Comparison of ENCODE assay signal across 14 mouse cellular contexts in the genomic region with DNA sequence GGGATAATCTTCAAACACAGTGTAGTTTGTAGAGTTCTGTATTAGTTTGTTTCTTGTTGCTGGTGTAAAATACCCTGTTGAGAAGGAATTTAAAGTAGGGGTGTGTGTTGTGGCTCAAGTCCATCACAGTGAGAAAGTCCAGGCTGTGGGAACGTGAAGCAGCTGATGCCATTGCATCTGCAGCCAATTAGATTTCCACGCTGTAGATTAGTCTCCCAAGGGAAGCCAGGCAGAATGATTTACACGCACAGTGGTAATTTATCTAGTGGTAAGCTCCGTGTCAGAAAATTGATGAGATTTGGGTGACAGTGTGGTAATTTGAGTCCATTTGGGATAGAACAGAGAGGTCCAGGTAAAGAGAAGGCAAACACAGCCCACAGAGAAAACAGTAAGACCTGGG.
DNase-seq lines count a peak whose midpoint lies in the region; ATAC-seq and TF ChIP-seq lines count a peak whose summit lies in the region.
"Had no signal": no experiment of that assay in that cellular context is flagged by ENCODE, and none has a peak within 500 bp of the region (broad histone marks: within the 10 kb centered on the region; RNA-seq: fewer than 3 reads in every experiment).

No protein-coding gene starts in this region.

- TF ChIP-seq CTCF in heart, adult 2 months (IDR thresholded peaks at IDR 0.05) = no peak

- no peak for ATAC-seq in heart, embryonic 14.5 days (ENCODE audit: insufficient number of reproducible peaks, insufficient read depth, low FRiP score, low read depth)
- ATAC-seq: intestine, embryonic 16.5 days had no signal

- H3K36me3 ChIP-seq in heart, embryonic 14.5 days (ENCODE audit: control insufficient read depth, insufficient read depth, low read length) = no peaks in the 10 kb centered on the region
- H3K36me3 ChIP-seq in heart, adult 2 months (ENCODE audit: control insufficient read depth, insufficient read depth, low read length) = peaks cover 6% of the 10 kb centered on the region; the same call in 1 of the 2 replicates
- H3K36me3 ChIP-seq: liver, embryonic 13.5 days had no signal

- H3K4me3 ChIP-seq in heart, embryonic 14.5 days (ENCODE audit: control insufficient read depth in 1 of 2, insufficient read depth in 1 of 2, low read depth in 1 of 2, low read length in 2 of 2) = no peak overlapping the region
- no peak overlapping the region for H3K4me3 ChIP-seq in heart, adult 2 months
- H3K4me3 ChIP-seq: liver, embryonic 13.5 days had no signal

- H3K79me2 ChIP-seq in heart, adult 2 months (replicated peaks; ENCODE audit: control insufficient read depth, insufficient read depth, low read length) = no peaks in the 10 kb centered on the region

- TF ChIP-seq POLR2A in heart, adult 2 months (IDR thresholded peaks at IDR 0.05; ENCODE audit: insufficient read depth, low read depth, low read length) = no peak

- H3K4me1 ChIP-seq in heart, embryonic 14.5 days (ENCODE audit: control insufficient read depth in 2 of 2, insufficient read depth in 2 of 2, low read length in 2 of 2) = peaks cover 10 to 34% of the 10 kb centered on the region in 2 experiments
- peaks cover 5% of the 10 kb centered on the region for H3K4me1 ChIP-seq in heart, adult 2 months (ENCODE audit: control insufficient read depth, insufficient read depth, low read length)

- no peak overlapping the region for H3K4me2 ChIP-seq in heart, embryonic 14.5 days (ENCODE audit: low read length)
- H3K4me2 ChIP-seq: liver, embryonic 13.5 days had no signal

- 27% methylated on average over 4 of the region's 4 CpGs for WGBS in heart, embryonic 14.5 days
- 36% methylated on average over 4 of the region's 4 CpGs for WGBS in heart, adult 2 months

- no peak for DNase-seq in heart, adult 2 months
- DNase-seq in MN1 (ENCODE audit: low spot score) = peak; percentile 16
- peak; percentile 26 for DNase-seq in embryo, embryonic 11.5 days (ENCODE audit: low read depth, low spot score)
- peak; percentile 63 for DNase-seq in mesoderm, embryonic 11.5 days (ENCODE audit: low read depth, low spot score)
- no peak for DNase-seq in gastrocnemius, postnatal 36 days
- no peak for DNase-seq in cerebellum, adult 11 months
- DNase-seq in spleen, adult 18-20 months = no peak
- DNase-seq: cerebellum, adult 11-12 months; layer of hippocampus, adult 9-11 months; left cerebral cortex, postnatal 4 days; liver, embryonic 13.5 days; thymus, adult 2 months had no signal

- TF ChIP-seq EP300 in heart, adult 2 months (IDR thresholded peaks at IDR 0.05; ENCODE audit: insufficient read depth, low read depth, low read length) = no peak

- no peaks in the 10 kb centered on the region for H3K27me3 ChIP-seq in heart, embryonic 14.5 days (ENCODE audit: control insufficient read depth, insufficient read depth, low read length)
- H3K27me3 ChIP-seq in heart, adult 2 months (ENCODE audit: control insufficient read depth, insufficient read depth, low read length) = no peaks in the 10 kb centered on the region
- H3K27me3 ChIP-seq: liver, embryonic 13.5 days had no signal

- H3K9ac ChIP-seq in heart, embryonic 14.5 days (ENCODE audit: low read length) = peak overlapping the region; percentile 16; the same call in 1 of the 2 replicates
- no peak overlapping the region for H3K9ac ChIP-seq in heart, adult 2 months (ENCODE audit: low read depth, low read length)
- H3K9ac ChIP-seq: liver, embryonic 13.5 days had no signal

- no peak overlapping the region for H3K27ac ChIP-seq in heart, embryonic 14.5 days (replicated peaks in 1 of 2; ENCODE audit: control insufficient read depth in 1 of 2, insufficient read depth in 1 of 2, low read depth in 2 of 2, low read length in 2 of 2)
- no peak overlapping the region for H3K27ac ChIP-seq in heart, adult 2 months
- H3K27ac ChIP-seq: liver, embryonic 13.5 days had no signal

- intact Hi-C loops in heart, adult 2 months (cut with DNase I) = no loop called here
- intact Hi-C loops in gastrocnemius, postnatal 36 days (cut with DNase I) = no loop called here

- no peaks in the 10 kb centered on the region for H3K9me3 ChIP-seq in heart, embryonic 14.5 days (ENCODE audit: control insufficient read depth, low read length)
- H3K9me3 ChIP-seq: liver, embryonic 13.5 days had no signal

Comparison
In these comparisons a context has a peak if more than half of its experiments do, and no peak if none do; other contexts are left out.
1. DNase-seq: peak in MN1 (single experiment), embryo, embryonic 11.5 days (single experiment) and mesoderm, embryonic 11.5 days (single experiment); none in heart, adult 2 months (0 of 2), gastrocnemius, postnatal 36 days (0 of 2), cerebellum, adult 11 months (single experiment) and spleen, adult 18-20 months (0 of 2).